Mouse (Mus musculus): ENCODE results near the gene Vasn. TPM values are rescaled to one million over a fixed set of nuclear protein-coding genes. Genes with fewer than 3 reads are reported as not detected.

Gene Vasn
- total and polyA plus RNA-seq, 3 experiments: 2.0 to 5.0 (median 2.2) TPM

- dilution Hi-C loops (cut with MboI; ENCODE audit: extremely low pct_ligation_motif_present, extremely low pct_unique_long_range_greater_than_20kb, low sequenced_read_pairs): no loop called here
Observed at GRCm38 (mm10) chr16:4658781-4659245, 19.1 kb downstream of the Vasn start.

DNA sequence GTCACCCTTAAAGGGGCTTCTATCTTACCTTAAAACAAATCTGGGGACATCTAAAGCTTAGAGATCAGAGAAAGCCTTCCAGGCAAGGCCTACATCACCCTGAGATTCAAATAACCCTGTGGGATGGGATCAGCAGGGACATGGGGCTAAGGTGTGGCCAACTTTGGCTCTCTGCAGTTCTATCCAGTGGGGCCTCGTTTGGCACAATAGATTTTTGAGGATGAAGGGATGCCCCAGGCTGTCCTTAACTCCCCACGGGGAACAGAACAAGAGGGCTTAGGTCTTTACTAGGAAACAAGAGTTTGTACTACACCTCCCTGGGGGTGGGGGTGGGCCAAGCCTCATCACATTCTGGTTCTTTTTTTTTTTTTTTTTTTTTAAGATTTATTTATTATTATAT is 19.6 kb downstream of the Vasn start:
- no peak for DNase-seq (ENCODE audit: extremely low read depth)
- Histone ChIP-seq H3K79me2 (replicated peaks; ENCODE audit: control insufficient read depth, extremely low read depth, insufficient read depth, poor library complexity, severe bottlenecking) (no peaks in the 10 kb centered on the region), H3K4me1 (ENCODE audit: control insufficient read depth in 1 of 2, insufficient read depth in 2 of 2) (peaks cover 0 to 29% of the 10 kb centered on the region in 2 experiments; a peak in 2 of 4 replicates), H3K27ac (ENCODE audit: insufficient read depth, low read depth) (no peak overlapping the region), H3K9me3 (replicated peaks; ENCODE audit: low read length) (no peaks in the 10 kb centered on the region), H3K4me3 (replicated peaks in 1 of 3; ENCODE audit: low read depth in 2 of 3, low read length in 2 of 3, poor library complexity in 1 of 3) (no peak overlapping the region), H3K36me3 (replicated peaks in 1 of 2; ENCODE audit: control insufficient read depth in 1 of 2, insufficient read depth in 1 of 2, low read length in 1 of 2) (peaks cover 51 to 87% of the 10 kb centered on the region in 2 experiments), H3K9ac (ENCODE audit: insufficient read depth, low read depth) (no peak overlapping the region), H3K27me3 (replicated peaks) (no peaks in the 10 kb centered on the region), H3K4me2 (ENCODE audit: insufficient read depth, low read depth, poor library complexity, severe bottlenecking) (no peak overlapping the region)
- dilution Hi-C loops (cut with MboI; ENCODE audit: extremely low pct_ligation_motif_present, extremely low pct_unique_long_range_greater_than_20kb, low sequenced_read_pairs): no loop called here
- TF ChIP-seq EP300 (IDR thresholded peaks at IDR 0.05; ENCODE audit: low read length) (no peak), JUND (conservative IDR thresholded peaks at IDR 0.05; ENCODE audit: low read depth, low read length) (no peak), ZKSCAN1 (IDR thresholded peaks at IDR 0.05; ENCODE audit: borderline replicate concordance, low read depth, low read length) (no peak), JUN (IDR thresholded peaks at IDR 0.05; ENCODE audit: insufficient read depth, low read depth, low read length) (no peak), TCF12 (IDR thresholded peaks at IDR 0.05; ENCODE audit: low read depth, low read length) (no peak), ZNF384 (IDR thresholded peaks at IDR 0.05; ENCODE audit: low read depth, low read length) (no peak), CHD2 (IDR thresholded peaks at IDR 0.05; ENCODE audit: low read length) (no peak), MAX (IDR thresholded peaks at IDR 0.05; ENCODE audit: low read length) (no peak), CTCF (conservative IDR thresholded peaks at IDR 0.05 in 1 of 2, IDR thresholded peaks at IDR 0.05 in 1 of 2; ENCODE audit: low read depth in 2 of 2, low read length in 2 of 2) (no peak), ETS1 (conservative IDR thresholded peaks at IDR 0.05; ENCODE audit: low read depth, low read length) (no peak), ZC3H11A (IDR thresholded peaks at IDR 0.05; ENCODE audit: low read depth, low read length) (no peak), NELFE (IDR thresholded peaks at IDR 0.05; ENCODE audit: low read depth, low read length) (no peak), BHLHE40 (IDR thresholded peaks at IDR 0.05; ENCODE audit: low read depth, low read length) (no peak), MXI1 (IDR thresholded peaks at IDR 0.05; ENCODE audit: low read depth, low read length) (no peak), USF2 (conservative IDR thresholded peaks at IDR 0.05; ENCODE audit: low read depth, low read length) (no peak), CHD1 (IDR thresholded peaks at IDR 0.05; ENCODE audit: low read depth, low read length) (no peak), USF1 (IDR thresholded peaks at IDR 0.05; ENCODE audit: low read depth, low read length) (no peak), TBP (conservative IDR thresholded peaks at IDR 0.05; ENCODE audit: low read depth, low read length) (no peak), NRF1 (IDR thresholded peaks at IDR 0.05; ENCODE audit: low read depth, low read length) (no peak)
- in situ Hi-C loops (cut with MboI; ENCODE audit: low pct_ligation_motif_present, low pct_unique_long_range_greater_than_20kb, low sequenced_read_pairs): no loop called here

More at GRCm38 (mm10) chr16:4658781-4659245, 19.1 kb downstream of the Vasn start:
- no peaks in the 10 kb centered on the region for H3K79me2 ChIP-seq (replicated peaks; ENCODE audit: control insufficient read depth, extremely low read depth, insufficient read depth, poor library complexity, severe bottlenecking)
- TF ChIP-seq NELFE (IDR thresholded peaks at IDR 0.05; ENCODE audit: low read depth, low read length) (no peak), GABPA (IDR thresholded peaks at IDR 0.05; ENCODE audit: insufficient replicate concordance, low read depth, low read length) (no peak), CHD1 (IDR thresholded peaks at IDR 0.05; ENCODE audit: low read depth, low read length) (no peak), TBP (conservative IDR thresholded peaks at IDR 0.05; ENCODE audit: low read depth, low read length) (no peak), MEF2A (IDR thresholded peaks at IDR 0.05; ENCODE audit: borderline replicate concordance, low read depth, low read length) (no peak), SMC3 (IDR thresholded peaks at IDR 0.05; ENCODE audit: low read depth, low read length) (no peak), E2F4 (IDR thresholded peaks at IDR 0.05; ENCODE audit: insufficient replicate concordance, low read depth, low read length) (no peak), MYC (IDR thresholded peaks at IDR 0.05; ENCODE audit: low read depth, low read length) (no peak), KAT2A (IDR thresholded peaks at IDR 0.05; ENCODE audit: insufficient replicate concordance, low read length) (no peak), IRF4 (IDR thresholded peaks at IDR 0.05; ENCODE audit: low read depth, low read length) (no peak), MAZ (IDR thresholded peaks at IDR 0.05; ENCODE audit: low read depth, low read length) (no peak), TCF12 (IDR thresholded peaks at IDR 0.05; ENCODE audit: low read depth, low read length) (no peak), BHLHE40 (IDR thresholded peaks at IDR 0.05; ENCODE audit: low read depth, low read length) (no peak), EP300 (IDR thresholded peaks at IDR 0.05; ENCODE audit: low read length) (no peak), ZNF384 (IDR thresholded peaks at IDR 0.05; ENCODE audit: low read depth, low read length) (no peak), RAD21 (IDR thresholded peaks at IDR 0.05; ENCODE audit: low read depth, low read length) (no peak)
- no peaks in the 10 kb centered on the region for H3K27me3 ChIP-seq (replicated peaks)
- peaks cover 0 to 25% of the 10 kb centered on the region in 2 experiments; a peak in 2 of 4 replicates for H3K4me1 ChIP-seq (ENCODE audit: control insufficient read depth in 1 of 2, insufficient read depth in 2 of 2)
- no peak overlapping the region for H3K4me3 ChIP-seq (replicated peaks in 1 of 3; ENCODE audit: low read depth in 2 of 3, low read length in 2 of 3, poor library complexity in 1 of 3)
- DNase-seq (ENCODE audit: extremely low read depth): no peak
- H3K36me3 ChIP-seq (replicated peaks in 1 of 2; ENCODE audit: control insufficient read depth in 1 of 2, insufficient read depth in 1 of 2, low read length in 1 of 2): peaks cover 51 to 88% of the 10 kb centered on the region in 2 experiments
- no peak overlapping the region for H3K4me2 ChIP-seq (ENCODE audit: insufficient read depth, low read depth, poor library complexity, severe bottlenecking)
- no peak overlapping the region for H3K9ac ChIP-seq (ENCODE audit: insufficient read depth, low read depth)
- no peak overlapping the region for H3K27ac ChIP-seq (ENCODE audit: insufficient read depth, low read depth)
- no peaks in the 10 kb centered on the region for H3K9me3 ChIP-seq (replicated peaks; ENCODE audit: low read length)
- in situ Hi-C loops (cut with MboI; ENCODE audit: low pct_ligation_motif_present, low pct_unique_long_range_greater_than_20kb, low sequenced_read_pairs): no loop called here

All from CH12.LX (cell line).